Mouse (Mus musculus): ENCODE results near the gene 4930544G11Rik.

Gene 4930544G11Rik
- long read RNA-seq, experiment 1 = 0 reads
- long read RNA-seq, experiment 2 = 0 reads

- intact Hi-C loops (cut with DNase I) = no loop called here
Measured at GRCm38 (mm10) chr6:65952309-65952708, at the start of gene 4930544G11Rik. TSS of gene 4930544G11Rik (plus strand) at chr6:65952609.

- intact Hi-C loops (cut with DNase I) = no loop called here
Measured at GRCm38 (mm10) chr6:65906657-65907182, 45.7 kb upstream of the 4930544G11Rik start.

- intact Hi-C loops (cut with DNase I) = no loop called here
Measured at GRCm38 (mm10) chr6:65915421-65915820, 37.0 kb upstream of the 4930544G11Rik start.

- intact Hi-C loops (cut with DNase I) = no loop called here
Measured at GRCm38 (mm10) chr6:65921703-65922102, 30.7 kb upstream of the 4930544G11Rik start.

GRCm38 (mm10) chr6:65923501-65924084 lies 28.8 kb upstream of the 4930544G11Rik start:
- intact Hi-C loops (cut with DNase I) = no loop called here

- intact Hi-C loops (cut with DNase I) = no loop called here
Measured at GRCm38 (mm10) chr6:65925737-65926333, 26.6 kb upstream of the 4930544G11Rik start.

- intact Hi-C loops (cut with DNase I) = no loop called here
Measured at GRCm38 (mm10) chr6:65930523-65930922, 21.9 kb upstream of the 4930544G11Rik start.

GRCm38 (mm10) chr6:65932776-65933175 lies 19.6 kb upstream of the 4930544G11Rik start:
- intact Hi-C loops (cut with DNase I) = no loop called here

GRCm38 (mm10) chr6:65933177-65933576 lies 19.2 kb upstream of the 4930544G11Rik start:
- intact Hi-C loops (cut with DNase I) = no loop called here

GRCm38 (mm10) chr6:65935566-65936281 lies 16.7 kb upstream of the 4930544G11Rik start:
- intact Hi-C loops (cut with DNase I) = no loop called here

- intact Hi-C loops (cut with DNase I) = no loop called here
Measured at GRCm38 (mm10) chr6:65950492-65950891, 1.9 kb upstream of the 4930544G11Rik start.

GRCm38 (mm10) chr6:65969386-65970111 lies 17.1 kb downstream of the 4930544G11Rik start:
- intact Hi-C loops (cut with DNase I) = no loop called here

- intact Hi-C loops (cut with DNase I) = no loop called here
Measured at GRCm38 (mm10) chr6:65970410-65970809, 18.0 kb downstream of the 4930544G11Rik start.

- intact Hi-C loops (cut with DNase I) = no loop called here
Measured at GRCm38 (mm10) chr6:65992081-65992480, 39.7 kb downstream of the 4930544G11Rik start.

GRCm38 (mm10) chr6:65998343-65998742 lies 45.9 kb downstream of the 4930544G11Rik start:
- intact Hi-C loops (cut with DNase I) = no loop called here

Measured in adrenal gland (tissue).